Mouse (Mus musculus): Measurements from ENCODE around the gene Gm11444. TPM values are rescaled to one million over a fixed set of nuclear protein-coding genes. Genes with fewer than 3 reads are reported as not detected.
A peak's percentile ranks its signal among the peaks of the same experiment; 100 is the strongest.

Gene Gm11444
- polyA plus RNA-seq, 1 experiment from 2014 or later, result not detected

DNA sequence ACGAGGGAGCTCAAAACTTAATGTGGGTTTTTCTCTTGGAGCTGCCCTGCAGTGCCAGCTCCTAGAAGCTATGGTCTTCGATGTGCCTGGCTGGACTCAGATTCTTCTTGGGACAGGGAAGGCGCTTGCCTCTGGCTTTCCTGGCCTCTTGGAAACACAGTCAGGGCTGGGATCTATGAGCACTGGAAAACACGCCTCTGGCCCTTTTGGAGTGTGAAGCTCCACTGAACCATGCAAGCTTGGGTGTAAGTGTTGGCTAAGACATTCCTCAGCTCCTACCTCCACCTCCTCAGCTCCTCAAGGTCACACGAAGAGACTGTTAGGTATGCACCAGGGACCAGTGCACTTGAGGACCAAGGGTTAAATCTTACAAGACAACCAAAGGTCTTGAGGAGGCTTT lies 5.2 kb downstream of the Gm11444 start:
- no peaks in the 10 kb centered on the region for H3K36me3 ChIP-seq (replicated peaks; ENCODE audit: insufficient read depth, low read length)
- peaks cover 79% of the 10 kb centered on the region for H3K27me3 ChIP-seq (ENCODE audit: insufficient read depth, low read length)
- peak overlapping the region; percentile 82 for H3K4me2 ChIP-seq (ENCODE audit: low read depth, low read length)
- no peak overlapping the region for H3K27ac ChIP-seq (ENCODE audit: low read depth)
- TF ChIP-seq EP300 (IDR thresholded peaks at IDR 0.05; ENCODE audit: low read depth), result no peak
- TF ChIP-seq CTCF (IDR thresholded peaks at IDR 0.05; ENCODE audit: low read depth), result no peak
- ATAC-seq (no peak), DNase-seq (no peak)
- 29% methylated on average over 5 of the region's 5 CpGs for WGBS (ENCODE audit: insufficient replicate concordance)
- no peak overlapping the region for H3K4me3 ChIP-seq (ENCODE audit: low read depth, low read length)
- peaks cover 21% of the 10 kb centered on the region for H3K4me1 ChIP-seq (ENCODE audit: insufficient read depth)
- no peak overlapping the region for H3K9ac ChIP-seq (replicated peaks)
- no peaks in the 10 kb centered on the region for H3K9me3 ChIP-seq (ENCODE audit: low read length)

GRCm38 (mm10) chr11:85844144-85844965 lies 5.8 kb downstream of the Gm11444 start:
- TF ChIP-seq EP300 (IDR thresholded peaks at IDR 0.05; ENCODE audit: low read depth) (no peak), CTCF (IDR thresholded peaks at IDR 0.05; ENCODE audit: low read depth) (peak; percentile 89)
- peak overlapping the region; percentile 49 for H3K4me3 ChIP-seq (ENCODE audit: low read depth, low read length)
- H3K27me3 ChIP-seq (ENCODE audit: insufficient read depth, low read length), result peaks cover 86% of the 10 kb centered on the region
- peak overlapping the region; percentile 18; the same call in 1 of the 2 replicates for H3K9ac ChIP-seq (replicated peaks)
- ATAC-seq (peak; percentile 72), DNase-seq (peak; percentile 88)
- H3K9me3 ChIP-seq (ENCODE audit: low read length), result no peaks in the 10 kb centered on the region
- H3K36me3 ChIP-seq (replicated peaks; ENCODE audit: insufficient read depth, low read length), result no peaks in the 10 kb centered on the region
- peak overlapping the region; percentile 82 for H3K4me2 ChIP-seq (ENCODE audit: low read depth, low read length)
- H3K27ac ChIP-seq (ENCODE audit: low read depth), result no peak overlapping the region
- peaks cover 21% of the 10 kb centered on the region for H3K4me1 ChIP-seq (ENCODE audit: insufficient read depth)
- under 1% methylated on average over 52 of the region's 54 CpGs for WGBS (ENCODE audit: insufficient replicate concordance)

GRCm38 (mm10) chr11:85843347-85843692 lies 6.8 kb downstream of the Gm11444 start:
- peak; percentile 82 for DNase-seq
- ATAC-seq, result peak; percentile 46
- H3K4me3 ChIP-seq (ENCODE audit: low read depth, low read length), result peak overlapping the region; percentile 49
- no peaks in the 10 kb centered on the region for H3K9me3 ChIP-seq (ENCODE audit: low read length)
- H3K4me2 ChIP-seq (ENCODE audit: low read depth, low read length), result peak overlapping the region; percentile 82
- H3K27me3 ChIP-seq (ENCODE audit: insufficient read depth, low read length), result peaks cover 93% of the 10 kb centered on the region
- 1% methylated on average over 18 of the region's 18 CpGs for WGBS (ENCODE audit: insufficient replicate concordance)
- no peak overlapping the region for H3K27ac ChIP-seq (ENCODE audit: low read depth)
- H3K9ac ChIP-seq (replicated peaks), result 0 out of 2 replicates have a peak overlapping the region, but pooled peaks have one; percentile 8
- TF ChIP-seq EP300 (IDR thresholded peaks at IDR 0.05; ENCODE audit: low read depth), result no peak
- peak; percentile 86 for TF ChIP-seq CTCF (IDR thresholded peaks at IDR 0.05; ENCODE audit: low read depth)
- H3K36me3 ChIP-seq (replicated peaks; ENCODE audit: insufficient read depth, low read length), result no peaks in the 10 kb centered on the region
- H3K4me1 ChIP-seq (ENCODE audit: insufficient read depth), result peaks cover 21% of the 10 kb centered on the region

DNA sequence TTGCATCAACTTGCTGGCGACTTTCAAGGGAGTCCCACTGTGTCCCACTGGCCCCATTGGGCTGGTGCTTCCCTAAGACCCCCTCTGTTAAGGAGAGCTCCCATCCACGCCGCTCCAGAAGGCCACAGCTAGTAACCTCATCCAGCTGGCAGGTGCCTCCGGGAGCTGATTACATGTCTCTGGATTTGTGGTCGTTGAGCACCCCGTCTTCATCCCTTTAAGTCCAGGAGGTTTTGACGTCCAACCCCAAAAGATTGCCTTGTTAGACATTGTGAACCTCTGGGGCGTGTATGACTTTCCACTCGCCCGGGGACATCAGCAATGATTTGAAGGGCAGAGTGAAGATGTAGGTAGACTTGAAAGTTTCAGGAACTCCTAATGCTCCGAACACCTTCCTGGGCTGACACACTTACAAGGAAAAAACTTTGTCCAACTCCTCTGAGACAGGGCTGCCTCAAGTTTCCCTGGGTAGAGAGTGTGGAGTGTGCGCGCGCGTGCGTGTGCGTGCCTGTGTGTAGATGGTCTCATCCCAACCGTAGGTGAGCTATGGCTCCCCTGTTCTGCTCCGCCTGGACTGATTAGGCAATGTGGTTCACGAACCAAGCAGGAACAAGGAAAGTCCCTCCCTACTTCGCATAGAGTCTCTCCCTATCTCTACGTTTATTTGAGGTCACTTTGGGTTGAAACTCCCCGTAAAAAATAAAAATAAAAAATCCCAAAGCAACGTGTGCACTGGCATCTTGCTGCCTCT lies 7.4 kb downstream of the Gm11444 start:
- 10% methylated on average over 24 of the region's 24 CpGs for WGBS (ENCODE audit: insufficient replicate concordance)
- no peak overlapping the region for H3K27ac ChIP-seq (ENCODE audit: low read depth)
- H3K4me1 ChIP-seq (ENCODE audit: insufficient read depth), result peaks cover 21% of the 10 kb centered on the region
- peaks cover 94% of the 10 kb centered on the region for H3K27me3 ChIP-seq (ENCODE audit: insufficient read depth, low read length)
- H3K36me3 ChIP-seq (replicated peaks; ENCODE audit: insufficient read depth, low read length), result no peaks in the 10 kb centered on the region
- TF ChIP-seq CTCF (IDR thresholded peaks at IDR 0.05; ENCODE audit: low read depth) (no peak), EP300 (IDR thresholded peaks at IDR 0.05; ENCODE audit: low read depth) (no peak)
- DNase-seq, result no peak
- H3K4me3 ChIP-seq (ENCODE audit: low read depth, low read length), result peak overlapping the region; percentile 49
- peak; percentile 22; the same call in 1 of the 2 replicates for ATAC-seq
- H3K9me3 ChIP-seq (ENCODE audit: low read length), result no peaks in the 10 kb centered on the region
- H3K9ac ChIP-seq (replicated peaks), result no peak overlapping the region
- H3K4me2 ChIP-seq (ENCODE audit: low read depth, low read length), result peak overlapping the region; percentile 82

DNA sequence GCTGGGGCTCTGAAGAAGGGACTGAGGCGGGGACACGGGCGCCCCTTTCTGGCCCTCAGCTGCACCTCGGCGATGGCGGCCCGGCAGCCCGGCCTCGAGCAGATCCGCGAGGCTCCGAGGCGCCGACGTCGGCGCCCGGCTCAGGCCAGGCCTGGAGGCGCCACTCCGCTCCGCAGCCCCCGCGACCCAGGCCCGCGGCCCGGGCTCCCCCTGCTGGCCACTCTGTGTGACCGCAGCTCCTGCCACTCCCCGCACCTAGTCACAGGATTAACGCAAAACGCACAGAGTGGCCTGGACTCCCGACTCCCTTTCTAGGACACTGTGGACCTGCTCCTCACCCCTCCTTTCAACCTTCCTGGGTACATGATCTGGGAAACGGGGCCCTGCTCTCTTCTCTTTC lies 8.2 kb downstream of the Gm11444 start:
- DNase-seq, result peak; percentile 69
- peaks cover 98% of the 10 kb centered on the region for H3K27me3 ChIP-seq (ENCODE audit: insufficient read depth, low read length)
- H3K27ac ChIP-seq (ENCODE audit: low read depth), result no peak overlapping the region
- H3K9me3 ChIP-seq (ENCODE audit: low read length), result no peaks in the 10 kb centered on the region
- no peak for ATAC-seq
- H3K4me2 ChIP-seq (ENCODE audit: low read depth, low read length), result peak overlapping the region; percentile 59
- no peaks in the 10 kb centered on the region for H3K36me3 ChIP-seq (replicated peaks; ENCODE audit: insufficient read depth, low read length)
- peaks cover 21% of the 10 kb centered on the region for H3K4me1 ChIP-seq (ENCODE audit: insufficient read depth)
- TF ChIP-seq CTCF (IDR thresholded peaks at IDR 0.05; ENCODE audit: low read depth), result peak; percentile 77
- no peak for TF ChIP-seq EP300 (IDR thresholded peaks at IDR 0.05; ENCODE audit: low read depth)
- peak overlapping the region; percentile 33 for H3K4me3 ChIP-seq (ENCODE audit: low read depth, low read length)
- H3K9ac ChIP-seq (replicated peaks), result no peak overlapping the region
- under 1% methylated on average over 32 of the region's 32 CpGs for WGBS (ENCODE audit: insufficient replicate concordance)

DNA sequence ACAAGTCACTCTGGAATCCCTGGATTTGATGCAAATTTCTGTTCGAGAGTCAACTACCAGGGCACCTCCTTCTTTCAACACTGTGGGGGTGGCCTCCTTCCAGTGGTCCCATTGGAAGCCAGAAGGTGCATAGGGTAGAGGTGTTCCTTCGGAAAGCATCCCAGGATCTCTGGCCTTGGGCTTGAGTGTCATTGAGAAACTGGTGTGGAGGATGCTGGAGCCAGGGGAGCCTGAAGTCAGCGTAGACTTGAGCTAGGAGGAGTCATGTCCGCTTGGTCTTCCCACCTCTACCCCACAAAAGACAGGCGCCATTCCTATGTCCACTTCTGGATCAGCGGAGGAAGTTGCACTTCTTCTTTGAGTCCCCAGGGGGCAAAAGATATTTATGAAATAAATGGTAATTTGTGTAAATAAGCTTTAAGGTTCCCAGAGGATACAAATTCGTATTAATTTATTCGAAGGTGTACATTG lies 8.9 kb downstream of the Gm11444 start:
- no peak for DNase-seq
- no peak for ATAC-seq
- Histone ChIP-seq H3K9me3 (ENCODE audit: low read length) (no peaks in the 10 kb centered on the region), H3K4me2 (ENCODE audit: low read depth, low read length) (0 out of 2 replicates have a peak overlapping the region, but pooled peaks have one; percentile 59), H3K9ac (replicated peaks) (no peak overlapping the region), H3K4me3 (ENCODE audit: low read depth, low read length) (peak overlapping the region; percentile 33; the same call in 1 of the 2 replicates), H3K27me3 (ENCODE audit: insufficient read depth, low read length) (peaks cover 99% of the 10 kb centered on the region), H3K36me3 (replicated peaks; ENCODE audit: insufficient read depth, low read length) (no peaks in the 10 kb centered on the region), H3K27ac (ENCODE audit: low read depth) (no peak overlapping the region), H3K4me1 (ENCODE audit: insufficient read depth) (peaks cover 21% of the 10 kb centered on the region)
- WGBS (ENCODE audit: insufficient replicate concordance), result 20% methylated on average over 8 of the region's 8 CpGs
- TF ChIP-seq EP300 (IDR thresholded peaks at IDR 0.05; ENCODE audit: low read depth) (no peak), CTCF (IDR thresholded peaks at IDR 0.05; ENCODE audit: low read depth) (peak; percentile 15; the same call in 1 of the 2 replicates)

All from liver, postnatal 0 days (tissue).